Mouse (Mus musculus) kidney, postnatal 0 days (tissue): ENCODE results near the gene Itpkc. TPM values are rescaled to one million over a fixed set of nuclear protein-coding genes. Genes with fewer than 3 reads are reported as not detected.

ENCODE experiments used
- ATAC-seq: fragments of 200-750 bp; cut with Nextera tagmentation; replicated peaks from 2 replicates; pipeline ENCODE4 v1.8.0; 2017; ENCODE audit warnings: low read depth, moderate number of reproducible peaks, moderate TSS enrichment, moderate library complexity; ENCODE audit not compliant: low FRiP score
- DNase-seq: peaks from one replicate; pipeline ENCODE4 v3.0.0-alpha.2; 2016; ENCODE audit warnings: low spot score
- H3K27ac ChIP-seq: fragments of 300-500 bp; sonication (generic); 2 replicates; pipeline ENCODE4 v1.5.1; 2014; ENCODE audit warnings: mild to moderate bottlenecking
- H3K27me3 ChIP-seq: fragments of 300-500 bp; sonication (generic); 2 replicates; pipeline ENCODE4 v1.6.1; 2014; ENCODE audit warnings: low read length, mixed read lengths; ENCODE audit not compliant: insufficient read depth
- H3K36me3 ChIP-seq: fragments of 300-500 bp; sonication (generic); 2 replicates; pipeline ENCODE4 v1.6.1; 2014; ENCODE audit warnings: low read length, mixed read lengths; ENCODE audit not compliant: insufficient read depth
- H3K4me1 ChIP-seq: fragments of 300-500 bp; sonication (generic); replicated peaks from 2 replicates; pipeline ENCODE4 v1.6.1; 2014; ENCODE audit warnings: antibody characterized with exemption, low read length, mixed read lengths; ENCODE audit not compliant: insufficient read depth
- H3K4me2 ChIP-seq: fragments of 300-500 bp; sonication (generic); 2 replicates; pipeline ENCODE4 v1.6.1; 2014; ENCODE audit warnings: mild to moderate bottlenecking, low read length, moderate library complexity, mixed read lengths
- H3K4me3 ChIP-seq: fragments of 300-500 bp; sonication (generic); replicated peaks from 2 replicates; pipeline ENCODE4 v1.5.1; 2014; ENCODE audit warnings: low read depth, low read length
- H3K9ac ChIP-seq: fragments of 300-500 bp; sonication (generic); 2 replicates; pipeline ENCODE4 v1.6.1; 2014; ENCODE audit warnings: low read depth, low read length
- H3K9me3 ChIP-seq: fragments of 300-500 bp; sonication (generic); replicated peaks from 2 replicates; pipeline ENCODE4 v1.6.1; 2016; ENCODE audit warnings: low read length, inconsistent platforms, mixed read lengths
- CTCF ChIP-seq: IDR thresholded peaks from 2 replicates; pipeline ENCODE4 v1.5.1; 2016; ENCODE audit warnings: antibody characterized with exemption, low read depth, mild to moderate bottlenecking, moderate library complexity
- WGBS: fragments of 180-500 bp; shearing (Covaris S2); extraction: QIAGEN DNeasy Blood & Tissue Kit; methylation state at CpG from one replicate; pipeline ENCODE4 v1.1.7; 2014; 5-methylcytosine and 5-hydroxymethylcytosine counted together
- polyA plus RNA-seq: library from polyadenylated mRNA; unstranded; fragments of >200 nt; fragmentation: Nextera tagmentation; extraction: Ambion mirVana; gene quantifications from 2 replicates; pipeline ENCODE4 v1.2.1, GENCODE M21; 2015

Gene Itpkc
- polyA plus RNA-seq, 1 experiment from 2014 or later, result 3.6 TPM

DNA sequence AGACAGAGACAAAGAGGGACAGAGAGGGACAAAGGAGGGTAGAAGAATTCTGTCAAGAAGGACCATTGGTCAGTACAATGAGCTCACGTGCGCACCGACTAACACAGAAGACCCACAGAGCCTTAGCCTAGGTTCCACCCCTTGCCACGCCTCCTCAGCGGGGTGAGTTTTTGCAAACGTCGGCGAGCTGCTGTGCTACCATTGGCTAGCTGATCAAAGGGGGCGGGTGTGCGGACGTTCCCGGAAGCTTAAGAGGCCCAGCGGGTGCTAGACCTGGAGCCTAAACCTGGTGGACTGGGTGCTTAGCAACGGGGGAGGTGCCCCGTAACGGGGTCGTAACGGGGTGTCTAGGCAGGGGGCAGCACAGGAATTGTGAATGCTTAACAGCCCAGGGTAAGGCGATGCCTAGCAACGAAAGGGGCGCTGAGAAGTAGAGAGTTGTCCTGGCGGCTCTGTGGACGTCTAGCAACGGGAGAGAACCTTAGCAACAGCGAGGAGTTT, 4.4 kb upstream of the Itpkc start, which contains the start of gene Coq8b:
Gene Coq8b, plus strand, starts transcription at position 243 of the 501 bp plus-strand sequence.
- TF ChIP-seq CTCF, result peak; percentile 49
- Histone ChIP-seq H3K9ac (peak within 1 kb of the TSS; percentile 59), H3K4me3 (peak within 1 kb of the TSS; percentile 55), H3K27me3 (no peaks in the 10 kb centered on the region), H3K27ac (peak within 1 kb of the TSS; percentile 79), H3K4me2 (peak within 1 kb of the TSS; percentile 69), H3K36me3 (peaks cover 4% of the 10 kb centered on the region; the same call in 1 of the 2 replicates), H3K4me1 (peaks cover 3% of the 10 kb centered on the region; the same call in 1 of the 2 replicates), H3K9me3 (no peaks in the 10 kb centered on the region)
- ATAC-seq (peak; percentile 93), DNase-seq (peak; percentile 98)
- WGBS, result under 1% methylated on average over 25 of the region's 25 CpGs

DNA sequence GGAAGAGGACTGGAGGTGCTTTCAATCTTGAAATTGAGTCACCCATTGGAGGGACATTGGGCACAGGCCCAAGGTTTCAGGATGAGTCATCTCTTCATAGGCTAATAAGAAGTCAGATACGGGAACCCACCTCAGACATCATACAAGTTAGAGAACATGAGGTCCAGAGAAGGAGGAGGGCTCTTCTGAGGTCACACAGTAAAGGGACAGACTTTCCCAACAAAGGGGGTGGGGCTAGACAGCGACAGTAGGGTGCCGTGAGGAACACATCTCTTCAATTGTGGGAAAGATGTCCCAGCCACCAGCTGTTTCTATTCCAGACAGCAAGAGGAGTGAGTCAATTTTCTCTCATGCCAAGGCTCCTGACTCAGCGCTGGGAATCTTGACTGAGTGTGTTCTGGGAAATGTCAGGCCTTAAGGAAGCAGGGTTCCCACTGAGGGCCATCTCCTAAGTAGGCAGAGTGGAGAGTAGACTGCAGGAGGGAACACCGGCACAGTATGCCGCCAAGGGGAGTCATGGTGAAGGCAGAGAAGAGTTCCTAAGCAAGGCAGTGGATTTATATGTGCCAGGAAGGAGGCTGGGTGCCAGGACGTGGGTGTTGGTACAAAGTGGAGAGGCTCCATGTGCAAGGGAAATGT, 3.4 kb upstream of the Itpkc start:
- Histone ChIP-seq H3K9ac (no peak overlapping the region), H3K27me3 (no peaks in the 10 kb centered on the region), H3K4me2 (no peak overlapping the region), H3K36me3 (no peaks in the 10 kb centered on the region), H3K9me3 (no peaks in the 10 kb centered on the region), H3K4me1 (peaks cover 12% of the 10 kb centered on the region), H3K4me3 (no peak overlapping the region), H3K27ac (no peak overlapping the region)
- WGBS, result 82% methylated on average over 7 of the region's 7 CpGs
- ATAC-seq, result no peak
- no peak for DNase-seq
- no peak for TF ChIP-seq CTCF

DNA sequence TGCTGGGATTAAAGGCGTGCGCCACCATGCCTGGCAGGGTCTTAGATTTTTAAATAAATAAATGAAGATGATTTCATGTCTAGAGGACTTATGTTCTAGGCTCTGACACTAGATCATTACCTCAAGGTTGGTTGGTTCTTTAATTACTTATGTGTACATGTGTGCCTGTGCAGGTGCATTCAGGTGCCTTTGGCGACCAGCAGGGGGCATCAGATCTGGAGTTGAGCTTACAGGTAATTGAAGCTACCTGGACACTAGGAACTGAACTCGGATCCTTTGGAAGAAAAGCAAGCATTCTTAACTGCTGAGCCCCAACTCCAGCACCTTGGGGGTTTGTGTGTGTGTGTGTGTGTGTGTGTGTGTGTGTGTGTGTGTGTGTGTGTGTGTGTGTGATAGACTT, 2.3 kb upstream of the Itpkc start:
- Histone ChIP-seq H3K27ac (no peak overlapping the region), H3K4me3 (no peak overlapping the region), H3K9ac (no peak overlapping the region), H3K4me2 (no peak overlapping the region), H3K36me3 (no peaks in the 10 kb centered on the region), H3K27me3 (no peaks in the 10 kb centered on the region), H3K4me1 (peaks cover 15% of the 10 kb centered on the region), H3K9me3 (no peaks in the 10 kb centered on the region)
- 80% methylated on average over 4 of the region's 4 CpGs for WGBS
- no peak for ATAC-seq
- peak; percentile 33; the same call in 1 of the 2 replicates for TF ChIP-seq CTCF
- DNase-seq, result no peak

DNA sequence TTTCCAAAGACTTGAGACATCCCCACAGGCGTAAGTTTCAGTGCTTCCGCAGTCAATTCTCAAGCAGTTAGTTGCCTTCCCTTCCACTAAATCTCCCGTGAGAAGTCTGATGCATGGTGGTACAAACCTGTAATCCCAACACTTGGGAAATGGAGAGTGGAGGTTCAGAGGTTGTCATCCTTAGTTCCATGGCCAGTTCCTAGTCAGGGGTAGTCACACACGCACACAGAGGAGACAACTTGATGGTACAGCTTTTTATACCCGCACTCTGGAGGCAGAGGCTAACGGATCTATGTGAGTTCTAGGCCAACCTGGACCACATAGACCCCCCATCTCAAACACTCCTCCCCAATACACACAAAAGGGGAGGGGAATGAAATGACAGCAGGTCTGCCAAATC, 404 bp upstream of the Itpkc start:
- Histone ChIP-seq H3K27ac (peak overlapping the region; percentile 88), H3K27me3 (no peaks in the 10 kb centered on the region), H3K9ac (peak overlapping the region; percentile 81), H3K4me1 (peaks cover 22% of the 10 kb centered on the region), H3K4me3 (peak overlapping the region; percentile 64), H3K4me2 (peak overlapping the region; percentile 69), H3K36me3 (no peaks in the 10 kb centered on the region), H3K9me3 (no peaks in the 10 kb centered on the region)
- DNase-seq (no peak), ATAC-seq (no peak)
- TF ChIP-seq CTCF, result no peak
- WGBS, result 14% methylated on average over 6 of the region's 6 CpGs

DNA sequence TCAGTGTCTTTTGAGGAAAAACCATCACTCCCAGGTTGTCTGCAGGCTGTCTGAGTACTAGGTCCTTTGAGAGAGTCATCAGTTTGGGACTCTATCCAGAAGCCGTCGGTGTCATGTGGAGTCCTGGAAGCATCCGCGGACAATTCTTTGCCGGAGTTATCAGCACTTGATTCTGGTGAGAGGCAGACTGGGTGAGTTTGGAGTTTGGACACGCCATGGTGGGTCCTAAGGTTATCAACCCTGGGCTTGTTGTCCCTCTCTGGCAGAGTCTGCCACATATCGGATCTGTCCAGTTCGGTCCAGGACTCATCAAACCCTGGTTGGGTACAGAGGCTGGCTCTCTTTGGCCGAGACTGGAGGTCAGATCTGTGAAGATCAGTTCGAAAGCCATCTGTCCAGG, 785 bp downstream of the Itpkc start:
- under 1% methylated on average over 10 of the region's 10 CpGs for WGBS
- Histone ChIP-seq H3K9me3 (no peaks in the 10 kb centered on the region), H3K4me2 (peak overlapping the region; percentile 69), H3K9ac (peak overlapping the region; percentile 81), H3K36me3 (no peaks in the 10 kb centered on the region), H3K27ac (peak overlapping the region; percentile 88; the same call in 1 of the 2 replicates), H3K27me3 (no peaks in the 10 kb centered on the region), H3K4me1 (peaks cover 26% of the 10 kb centered on the region), H3K4me3 (peak overlapping the region; percentile 64)
- no peak for TF ChIP-seq CTCF
- DNase-seq, result no peak
- ATAC-seq, result peak; percentile 25

DNA sequence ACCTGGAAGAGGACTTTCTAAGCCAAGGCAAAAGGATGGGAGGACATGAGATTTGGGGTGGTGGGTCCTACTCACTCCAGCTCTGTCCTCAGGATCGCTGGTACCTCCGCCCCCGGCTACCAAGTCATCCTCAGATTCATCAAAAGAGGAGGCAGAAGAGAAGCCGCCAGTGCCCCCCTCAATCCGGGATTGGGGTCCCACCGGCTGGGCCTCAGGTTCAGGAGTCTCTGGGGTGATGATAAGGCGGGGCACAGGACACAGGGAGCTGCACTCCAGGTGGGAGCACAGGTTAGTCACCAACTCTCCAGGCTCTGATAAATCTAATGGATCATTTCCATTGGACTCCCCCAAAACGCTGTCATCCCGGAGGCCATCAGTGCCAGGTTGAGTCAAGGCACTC, 1.2 kb downstream of the Itpkc start:
- no peaks in the 10 kb centered on the region for H3K36me3 ChIP-seq
- no peaks in the 10 kb centered on the region for H3K9me3 ChIP-seq
- no peaks in the 10 kb centered on the region for H3K27me3 ChIP-seq
- peaks cover 26% of the 10 kb centered on the region for H3K4me1 ChIP-seq
- no peak for TF ChIP-seq CTCF
- H3K9ac ChIP-seq, result peak overlapping the region; percentile 81; the same call in 1 of the 2 replicates
- ATAC-seq, result no peak
- no peak overlapping the region for H3K27ac ChIP-seq
- H3K4me3 ChIP-seq, result peak overlapping the region; percentile 64
- WGBS, result 27% methylated on average over 9 of the region's 9 CpGs
- peak overlapping the region; percentile 69 for H3K4me2 ChIP-seq
- no peak for DNase-seq
